Mouse (Mus musculus) forebrain, embryonic 11.5 days (tissue): ENCODE measurements at regions not wholly inside any gene's neighbourhood (a gene's known extent, or its start where the extent isn't known, plus 50 kb on each side); places are given as distances from the start of the nearest gene placed in this dataset.

Source experiments
- ATAC-seq: fragments of 200-750 bp; cut with Nextera tagmentation; replicated peaks from 2 replicates; pipeline ENCODE4 v1.8.0; 2017; ENCODE audit warnings: moderate TSS enrichment; ENCODE audit not compliant: low FRiP score
- DNase-seq: peaks from one replicate; pipeline ENCODE4 v3.0.0-alpha.2; 2017; ENCODE audit warnings: low spot score
- H3K27ac ChIP-seq: fragments of 300-500 bp; sonication (generic); 2 replicates; pipeline ENCODE4 v1.5.1; 2014; ENCODE audit warnings: low read depth, low read length
- H3K27me3 ChIP-seq: fragments of 300-500 bp; sonication (generic); 2 replicates; pipeline ENCODE4 v1.6.1; 2014; ENCODE audit warnings: mild to moderate bottlenecking, low read length, mixed read lengths; ENCODE audit not compliant: control insufficient read depth, insufficient read depth
- H3K36me3 ChIP-seq: fragments of 300-500 bp; sonication (generic); 2 replicates; pipeline ENCODE4 v1.6.1; 2014; ENCODE audit warnings: mild to moderate bottlenecking, low read length, moderate library complexity, mixed read lengths; ENCODE audit not compliant: control insufficient read depth, insufficient read depth
- H3K4me1 ChIP-seq: fragments of 300-500 bp; sonication (generic); replicated peaks from 2 replicates; pipeline ENCODE4 v1.6.1; 2014; ENCODE audit warnings: low read length, mixed read lengths; ENCODE audit not compliant: control insufficient read depth, insufficient read depth
- H3K4me2 ChIP-seq: fragments of 300-500 bp; sonication (generic); 2 replicates; pipeline ENCODE4 v1.6.1; 2014; ENCODE audit warnings: low read depth, mild to moderate bottlenecking, low read length, moderate library complexity, mixed read lengths; ENCODE audit not compliant: severe bottlenecking
- H3K4me3 ChIP-seq: fragments of 300-500 bp; sonication (generic); 2 replicates; pipeline ENCODE4 v1.5.1; 2014; ENCODE audit warnings: low read depth, low read length
- H3K9ac ChIP-seq: fragments of 300-500 bp; sonication (generic); 2 replicates; pipeline ENCODE4 v1.6.1; 2014; ENCODE audit warnings: low read length
- H3K9me3 ChIP-seq: fragments of 300-500 bp; sonication (generic); 2 replicates; pipeline ENCODE4 v1.6.1; 2016; ENCODE audit warnings: low read length, mixed read lengths; ENCODE audit not compliant: control insufficient read depth
- WGBS: fragments of 180-500 bp; shearing (Covaris S2); extraction: QIAGEN DNeasy Blood & Tissue Kit; methylation state at CpG from one replicate; pipeline ENCODE4 v1.1.7; 2014; 5-methylcytosine and 5-hydroxymethylcytosine counted together

DNA sequence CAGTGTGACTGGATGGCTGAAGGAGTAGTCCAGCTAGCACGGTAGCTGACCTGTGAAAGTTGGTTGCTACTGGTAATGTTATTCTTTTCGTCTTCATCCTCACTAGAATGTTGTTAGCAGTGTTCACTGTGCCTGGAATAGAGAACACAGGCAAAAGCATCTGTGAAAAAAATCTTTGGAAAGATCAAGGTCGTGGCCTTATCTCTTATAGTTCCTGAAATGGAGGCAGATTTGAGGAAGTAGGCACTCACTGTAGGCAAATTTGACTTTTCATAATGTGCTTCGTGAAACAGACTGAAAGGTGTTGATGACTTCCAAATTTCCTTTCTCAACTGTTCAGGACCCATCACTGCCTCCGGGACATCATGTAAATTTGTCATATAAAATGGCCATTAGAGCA lies 124.5 kb upstream of the Adamts9 start:
- Histone ChIP-seq H3K27ac (no peak overlapping the region), H3K36me3 (no peaks in the 10 kb centered on the region), H3K9ac (no peak overlapping the region), H3K9me3 (no peaks in the 10 kb centered on the region), H3K4me3 (no peak overlapping the region), H3K27me3 (no peaks in the 10 kb centered on the region), H3K4me1 (peaks cover 9% of the 10 kb centered on the region), H3K4me2 (no peak overlapping the region)
- no peak for ATAC-seq
- 92% methylated on average over 5 of the region's 5 CpGs for WGBS
- DNase-seq, result no peak

DNA sequence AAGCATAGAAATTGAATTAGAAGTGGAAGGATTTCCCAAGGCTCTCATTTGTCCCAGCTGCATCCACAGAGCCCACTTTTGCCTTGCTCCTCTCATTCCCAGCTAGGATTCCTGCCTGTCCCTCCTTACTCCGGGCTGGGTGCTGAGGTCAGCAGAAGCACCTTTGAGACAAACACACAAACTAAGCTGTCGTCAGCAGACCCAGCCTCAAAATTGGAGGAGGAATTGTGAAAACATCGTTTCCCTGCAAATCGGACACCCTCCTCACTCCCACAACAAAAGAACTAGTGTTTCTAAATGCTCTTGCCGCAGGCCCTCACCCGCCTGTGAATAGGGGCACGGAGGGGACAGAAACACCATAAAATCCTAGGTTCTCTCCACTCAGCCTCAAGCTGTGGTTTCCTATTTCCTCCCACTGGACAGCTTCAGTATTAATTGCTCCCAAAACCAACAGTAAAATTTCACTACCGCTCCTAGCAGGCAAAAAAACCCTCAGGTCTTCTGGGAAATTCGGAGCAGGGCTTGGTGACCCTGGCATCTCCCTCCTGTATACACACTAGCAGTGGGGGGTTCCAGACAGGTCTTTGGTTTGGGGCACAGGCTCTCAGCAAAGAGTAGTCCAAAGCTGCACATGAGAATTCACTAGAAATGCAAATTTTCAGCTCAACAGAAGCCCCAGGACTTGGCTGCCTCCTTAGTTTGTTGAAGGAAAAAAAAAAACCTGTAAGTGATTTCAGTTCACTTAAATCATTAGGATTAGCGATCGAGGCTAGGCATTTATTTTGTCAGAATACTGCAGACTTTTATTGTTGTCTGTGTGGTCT lies 123.5 kb upstream of the Adamts9 start:
- Histone ChIP-seq H3K27me3 (no peaks in the 10 kb centered on the region), H3K4me1 (peaks cover 9% of the 10 kb centered on the region), H3K4me2 (no peak overlapping the region), H3K9me3 (no peaks in the 10 kb centered on the region), H3K27ac (0 out of 2 replicates have a peak overlapping the region, but pooled peaks have one; percentile 31), H3K36me3 (no peaks in the 10 kb centered on the region), H3K4me3 (no peak overlapping the region), H3K9ac (peak overlapping the region; percentile 9; the same call in 1 of the 2 replicates)
- DNase-seq, result peak; percentile 50
- ATAC-seq, result no peak
- 34% methylated on average over 11 of the region's 11 CpGs for WGBS

DNA sequence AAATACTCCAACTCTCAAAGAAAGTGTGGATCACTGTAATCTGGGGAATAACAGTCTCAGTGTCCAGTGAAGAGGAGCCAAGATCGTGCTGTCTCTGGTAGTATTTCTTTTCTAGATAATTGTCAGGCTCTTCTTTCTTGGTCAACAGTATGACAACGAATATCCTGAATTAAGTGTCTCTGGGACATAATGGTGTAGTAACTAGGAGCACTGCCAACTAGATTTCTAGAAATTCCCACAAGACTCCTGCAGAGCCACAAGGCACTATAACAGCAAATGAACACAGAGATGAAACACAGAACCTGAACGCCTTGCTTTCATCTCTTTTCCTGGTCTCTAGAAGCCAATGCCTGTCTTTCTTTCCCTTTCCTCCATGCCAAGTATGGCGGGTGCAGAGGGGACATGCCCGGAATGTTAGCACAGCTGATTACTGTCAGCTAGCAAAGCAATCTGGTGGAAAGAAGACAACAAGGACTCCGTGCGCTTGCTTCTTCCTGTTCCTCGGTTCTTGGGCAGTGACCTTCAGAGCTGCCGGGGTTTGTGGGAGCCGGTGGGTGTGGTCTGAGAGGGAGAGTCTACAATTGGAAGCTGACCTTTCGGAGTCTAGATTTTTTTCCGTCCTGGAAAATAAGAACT lies 122.7 kb upstream of the Adamts9 start:
- WGBS, result 78% methylated on average over 12 of the region's 12 CpGs
- ATAC-seq (no peak), DNase-seq (no peak)
- Histone ChIP-seq H3K27ac (no peak overlapping the region), H3K9me3 (no peaks in the 10 kb centered on the region), H3K9ac (no peak overlapping the region), H3K4me2 (no peak overlapping the region), H3K4me3 (no peak overlapping the region), H3K36me3 (no peaks in the 10 kb centered on the region), H3K27me3 (no peaks in the 10 kb centered on the region), H3K4me1 (peaks cover 9% of the 10 kb centered on the region)

DNA sequence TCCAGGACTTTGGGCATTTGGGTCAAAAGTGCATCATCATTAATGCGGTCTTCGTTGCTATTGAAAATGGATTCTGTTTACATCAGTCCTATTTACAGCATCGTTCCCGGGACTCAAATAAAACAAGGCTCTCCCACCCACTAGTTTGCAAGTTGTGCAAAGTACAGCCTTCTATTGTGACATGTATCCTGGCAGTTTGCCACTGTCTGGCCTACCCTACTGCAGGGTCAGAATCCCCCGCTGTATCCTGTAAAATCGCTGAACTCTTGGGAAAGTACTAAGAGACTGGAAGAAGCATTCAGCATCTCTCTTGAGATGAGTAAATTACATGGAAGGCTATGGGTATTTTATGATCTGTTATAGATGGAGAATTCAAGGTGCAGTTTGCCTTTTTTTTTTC lies 122.1 kb upstream of the Adamts9 start:
- Histone ChIP-seq H3K9me3 (no peaks in the 10 kb centered on the region), H3K27ac (no peak overlapping the region), H3K27me3 (no peaks in the 10 kb centered on the region), H3K9ac (no peak overlapping the region), H3K4me3 (no peak overlapping the region), H3K36me3 (no peaks in the 10 kb centered on the region), H3K4me2 (no peak overlapping the region), H3K4me1 (peaks cover 9% of the 10 kb centered on the region)
- 88% methylated on average over 6 of the region's 6 CpGs for WGBS
- ATAC-seq, result no peak
- DNase-seq, result no peak

DNA sequence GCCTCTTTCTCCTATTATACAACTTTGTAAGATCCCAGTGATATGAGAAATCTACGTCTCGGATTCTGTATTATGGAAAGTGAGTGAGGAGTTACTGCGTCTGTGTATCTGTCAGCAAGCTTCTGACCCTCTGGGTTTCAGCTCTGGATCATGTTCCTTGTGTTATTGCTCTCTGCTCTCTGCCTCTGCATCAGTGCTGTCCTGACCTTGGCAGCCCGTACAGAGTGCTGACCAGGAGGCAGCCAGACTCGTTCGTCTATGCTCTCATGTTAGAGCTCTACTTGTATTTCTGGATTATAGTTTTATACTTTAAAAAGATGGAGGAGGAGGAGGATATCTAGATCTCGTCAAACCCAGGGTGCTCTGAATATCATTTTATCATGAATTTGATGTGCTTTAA lies 121.1 kb upstream of the Adamts9 start:
- Histone ChIP-seq H3K36me3 (no peaks in the 10 kb centered on the region), H3K9ac (no peak overlapping the region), H3K9me3 (no peaks in the 10 kb centered on the region), H3K4me2 (no peak overlapping the region), H3K27ac (no peak overlapping the region), H3K4me1 (peaks cover 9% of the 10 kb centered on the region), H3K27me3 (no peaks in the 10 kb centered on the region), H3K4me3 (no peak overlapping the region)
- 91% methylated on average over 7 of the region's 7 CpGs for WGBS
- ATAC-seq (no peak), DNase-seq (no peak)

DNA sequence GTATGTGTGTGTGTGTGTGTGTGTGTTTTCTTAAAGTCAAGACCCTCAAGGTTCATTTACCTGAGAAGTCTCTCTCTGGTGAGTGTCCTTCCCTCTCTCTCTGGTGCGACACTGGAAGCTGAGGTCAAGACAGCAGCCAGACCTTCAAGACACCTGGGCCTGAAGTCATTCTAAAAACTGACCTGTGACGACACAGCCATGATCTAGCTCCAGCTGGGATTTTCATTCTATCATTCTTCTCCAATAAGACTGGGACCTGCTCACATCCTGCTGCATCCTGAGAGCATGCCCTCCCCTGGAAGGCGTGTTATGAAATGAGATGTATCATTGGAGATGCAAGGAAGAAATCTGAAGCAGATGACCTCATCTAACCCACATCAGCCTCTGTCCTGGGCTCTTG lies 118.4 kb upstream of the Adamts9 start:
- peaks cover 6% of the 10 kb centered on the region for H3K4me1 ChIP-seq
- H3K9me3 ChIP-seq, result no peaks in the 10 kb centered on the region
- no peak overlapping the region for H3K27ac ChIP-seq
- H3K9ac ChIP-seq, result no peak overlapping the region
- 54% methylated on average over 3 of the region's 3 CpGs for WGBS
- DNase-seq (no peak), ATAC-seq (no peak)
- no peak overlapping the region for H3K4me3 ChIP-seq
- no peak overlapping the region for H3K4me2 ChIP-seq
- H3K27me3 ChIP-seq, result no peaks in the 10 kb centered on the region
- H3K36me3 ChIP-seq, result no peaks in the 10 kb centered on the region

DNA sequence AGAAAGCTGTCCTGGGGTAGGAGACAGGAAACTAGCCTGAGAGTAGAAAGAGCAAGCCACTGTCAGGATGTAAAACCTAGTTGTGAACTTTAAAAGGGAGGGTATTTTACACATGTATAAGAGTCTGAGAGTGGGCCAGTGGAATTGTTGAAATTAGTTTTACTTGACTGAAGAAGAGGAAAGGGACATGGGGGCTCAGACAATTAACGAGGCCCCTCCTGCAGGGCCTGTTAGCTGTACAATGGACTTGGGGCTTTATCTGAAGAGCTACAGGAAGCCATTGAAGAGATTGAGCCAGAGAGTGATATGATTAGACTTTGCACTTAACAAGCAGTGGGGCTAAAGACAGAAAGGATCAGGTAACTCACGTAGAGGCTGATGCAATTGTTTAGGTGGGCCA lies 102.2 kb upstream of the Adamts9 start:
- Histone ChIP-seq H3K4me1 (peaks cover 3% of the 10 kb centered on the region; the same call in 1 of the 2 replicates), H3K9ac (no peak overlapping the region), H3K4me2 (no peak overlapping the region), H3K36me3 (no peaks in the 10 kb centered on the region), H3K9me3 (no peaks in the 10 kb centered on the region), H3K27ac (no peak overlapping the region), H3K27me3 (no peaks in the 10 kb centered on the region), H3K4me3 (no peak overlapping the region)
- 15% methylated on average over 2 of the region's 2 CpGs for WGBS
- peak; percentile 55 for ATAC-seq
- DNase-seq, result no peak

DNA sequence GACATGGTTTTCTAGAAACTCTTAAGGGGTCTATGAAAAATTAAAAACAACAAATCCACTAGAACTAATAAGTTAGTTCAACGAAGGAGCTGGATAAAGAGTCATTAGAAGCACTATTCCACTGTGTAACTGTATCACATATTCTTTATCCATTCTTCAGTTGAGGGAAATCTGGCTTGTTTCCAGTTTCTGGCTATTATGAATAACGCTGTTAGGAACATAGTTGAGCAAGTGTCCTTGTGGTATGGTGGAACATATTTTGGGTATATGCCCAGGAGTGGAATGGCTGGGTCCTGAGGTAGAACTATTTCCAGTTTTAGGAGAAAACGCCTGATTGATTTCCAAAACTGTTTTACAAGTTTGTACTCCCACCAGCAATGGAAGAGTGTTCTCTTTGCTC lies 97.7 kb upstream of the Adamts9 start:
- no peak for DNase-seq
- Histone ChIP-seq H3K27me3 (no peaks in the 10 kb centered on the region), H3K4me1 (peaks cover 3% of the 10 kb centered on the region; the same call in 1 of the 2 replicates), H3K36me3 (no peaks in the 10 kb centered on the region), H3K9me3 (no peaks in the 10 kb centered on the region), H3K27ac (no peak overlapping the region), H3K9ac (no peak overlapping the region), H3K4me2 (no peak overlapping the region), H3K4me3 (no peak overlapping the region)
- ATAC-seq, result no peak
- 87% methylated on average over 3 of the region's 3 CpGs for WGBS
